Mouse (Mus musculus) MEL (cell line): ENCODE data around the gene Paqr5. TPM values are rescaled to one million over a fixed set of nuclear protein-coding genes. Genes with fewer than 3 reads are reported as not detected.

Experiments used
- DNase-seq: peaks from one replicate; pipeline ENCODE4 v3.0.0; 2011; ENCODE audit warnings: low read depth, low spot score
- H3K27ac ChIP-seq: 2 replicates; pipeline ENCODE4 v1.5.1; 2012; ENCODE audit warnings: low read depth, mild to moderate bottlenecking, control low read depth, low read length, moderate library complexity; ENCODE audit not compliant: control insufficient read depth
- H3K27me3 ChIP-seq, 2 experiments: fragments of 150-350 bp in 1 of 2; sonication (generic) in 1 of 2; 2 replicates each; pipeline ENCODE4 v1.6.1; 2012; ENCODE audit warnings: low read length in 2 of 2, mild to moderate bottlenecking in 2 of 2, improper control_type of control experiment in 1 of 2, moderate library complexity in 1 of 2; ENCODE audit not compliant: insufficient read depth in 2 of 2, control insufficient read depth in 1 of 2
- H3K36me3 ChIP-seq, 2 experiments: 2 replicates each; pipeline ENCODE4 v1.6.1; 2012 to 2014; ENCODE audit warnings: low read length in 2 of 2, improper control_type of control experiment in 1 of 2, inconsistent platforms in 1 of 2, mild to moderate bottlenecking in 1 of 2; ENCODE audit not compliant: insufficient read depth in 2 of 2, control insufficient read depth in 1 of 2
- H3K4me1 ChIP-seq, 2 experiments: fragments of 150-350 bp in 1 of 2; sonication (generic) in 1 of 2; 2 replicates each; pipeline ENCODE4 v1.6.1; 2012; ENCODE audit warnings: low read length in 2 of 2, improper control_type of control experiment in 1 of 2, mild to moderate bottlenecking in 1 of 2; ENCODE audit not compliant: insufficient read depth in 2 of 2, control insufficient read depth in 1 of 2
- H3K4me3 ChIP-seq, 2 experiments: fragments of 150-350 bp in 1 of 2; sonication (generic) in 1 of 2; 2 replicates each; pipeline ENCODE4 v1.5.1; 2012; ENCODE audit warnings: low read depth in 2 of 2, low read length in 2 of 2, mild to moderate bottlenecking in 2 of 2, moderate library complexity in 2 of 2, control low read depth in 1 of 2, improper control_type of control experiment in 1 of 2; ENCODE audit not compliant: control insufficient read depth in 1 of 2, insufficient read depth in 1 of 2
- H3K79me2 ChIP-seq: 2 replicates; pipeline ENCODE4 v1.6.1; 2012; ENCODE audit warnings: mild to moderate bottlenecking, low read length, moderate library complexity; ENCODE audit not compliant: control insufficient read depth, poor library complexity, insufficient read depth
- H3K9ac ChIP-seq: 2 replicates; pipeline ENCODE4 v1.6.1; 2012; ENCODE audit warnings: low read depth, mild to moderate bottlenecking, control low read depth, low read length, moderate library complexity; ENCODE audit not compliant: control insufficient read depth, poor library complexity, severe bottlenecking
- H3K9me3 ChIP-seq: fragments of 150-350 bp; sonication (generic); replicated peaks from 2 replicates; pipeline ENCODE4 v1.6.1; 2012; ENCODE audit warnings: mild to moderate bottlenecking, low read length, improper control_type of control experiment, moderate library complexity; ENCODE audit not compliant: insufficient read depth
- BHLHE40 ChIP-seq: IDR thresholded peaks from 2 replicates; pipeline ENCODE4 v1.6.1; 2012; ENCODE audit warnings: low read depth, mild to moderate bottlenecking, inconsistent platforms, low read length, improper control_type of control experiment, borderline replicate concordance
- CHD1 ChIP-seq: IDR thresholded peaks from 2 replicates; pipeline ENCODE4 v1.6.1; 2012; ENCODE audit warnings: low read depth, mild to moderate bottlenecking, inconsistent platforms, low read length, improper control_type of control experiment
- CTCF ChIP-seq, 3 experiments: IDR thresholded peaks in 2 of 3; conservative IDR thresholded peaks in 1 of 3; 2 replicates each; pipeline ENCODE4 v1.5.1; 2011 to 2012; ENCODE audit warnings: low read length in 3 of 3, low read depth in 2 of 3, mild to moderate bottlenecking in 2 of 3, improper control_type of control experiment in 1 of 3, inconsistent platforms in 1 of 3, mixed read lengths in 1 of 3, moderate library complexity in 1 of 3; ENCODE audit not compliant: control insufficient read depth in 1 of 3, insufficient read depth in 1 of 3, poor library complexity in 1 of 3, severe bottlenecking in 1 of 3
- JUND ChIP-seq: IDR thresholded peaks from 2 replicates; pipeline ENCODE4 v1.6.1; 2011; ENCODE audit warnings: low read depth, mild to moderate bottlenecking, improper control_type of control experiment, low read length
- MAFK ChIP-seq: IDR thresholded peaks from 2 replicates; pipeline ENCODE4 v1.6.1; 2011; ENCODE audit warnings: low read depth, mild to moderate bottlenecking, low read length, improper control_type of control experiment, borderline replicate concordance
- MYB ChIP-seq: IDR thresholded peaks from 2 replicates; pipeline ENCODE4 v1.6.1; 2011; ENCODE audit warnings: mild to moderate bottlenecking, low read depth, low read length, improper control_type of control experiment
- MYC ChIP-seq: IDR thresholded peaks from 2 replicates; pipeline ENCODE4 v1.6.1; 2011; ENCODE audit warnings: low read depth, mild to moderate bottlenecking, low read length, improper control_type of control experiment, moderate library complexity
- NELFE ChIP-seq: IDR thresholded peaks from 2 replicates; pipeline ENCODE4 v1.6.1; 2011; ENCODE audit warnings: low read depth, low read length, improper control_type of control experiment
- NRF1 ChIP-seq: IDR thresholded peaks from 2 replicates; pipeline ENCODE4 v1.6.1; 2014; ENCODE audit warnings: low read depth, mild to moderate bottlenecking, inconsistent platforms, low read length, improper control_type of control experiment, moderate library complexity; ENCODE audit not compliant: poor library complexity, insufficient read depth, severe bottlenecking
- POLR2AphosphoS2 ChIP-seq: IDR thresholded peaks from 2 replicates; pipeline ENCODE4 v1.6.1; 2011; ENCODE audit warnings: low read length, improper control_type of control experiment
- RAD21 ChIP-seq: IDR thresholded peaks from 2 replicates; pipeline ENCODE4 v1.6.1; 2011; ENCODE audit warnings: mild to moderate bottlenecking, low read depth, low read length, improper control_type of control experiment
- SMC3 ChIP-seq: IDR thresholded peaks from 2 replicates; pipeline ENCODE4 v1.6.1; 2011; ENCODE audit warnings: low read depth, low read length, improper control_type of control experiment
- TCF12 ChIP-seq: IDR thresholded peaks from 2 replicates; pipeline ENCODE4 v1.6.1; 2014; ENCODE audit warnings: low read depth, mild to moderate bottlenecking, inconsistent platforms, low read length, improper control_type of control experiment, moderate library complexity
- USF1 ChIP-seq: IDR thresholded peaks from 2 replicates; pipeline ENCODE4 v1.6.1; 2014; ENCODE audit warnings: low read depth, mild to moderate bottlenecking, inconsistent platforms, low read length, improper control_type of control experiment, moderate library complexity
- ZKSCAN1 ChIP-seq: IDR thresholded peaks from 2 replicates; pipeline ENCODE4 v1.6.1; 2012; ENCODE audit warnings: low read depth, mild to moderate bottlenecking, inconsistent platforms, low read length, improper control_type of control experiment, moderate library complexity
- ZMIZ1 ChIP-seq: IDR thresholded peaks from 2 replicates; pipeline ENCODE4 v1.6.1; 2012; ENCODE audit warnings: low read depth, mild to moderate bottlenecking, inconsistent platforms, low read length, improper control_type of control experiment, moderate library complexity
- polyA plus RNA-seq, 2 experiments: library from polyadenylated mRNA; stranded (reverse) in 1 of 2; unstranded in 1 of 2; fragments of >175 nt in 1 of 2; fragments of >200 nt in 1 of 2; gene quantifications; 2 replicates each; pipeline versions ENCODE4 v1.2.1 to v1.2.4; 2012; ENCODE audit warnings: low replicate concordance in 2 of 2, low read depth in 1 of 2; ENCODE audit not compliant: insufficient read length in 2 of 2, insufficient read depth in 1 of 2, missing spikeins in 1 of 2
- total RNA-seq: library from RNA; depleted of rRNA; stranded (reverse); fragments of 300-350 nt; gene quantifications from 2 replicates; pipeline ENCODE4 v1.2.3, GENCODE M21; 2012

Paqr5 gene
- total and polyA plus RNA-seq, 3 experiments = 0.04 TPM; not detected in 2

DNA sequence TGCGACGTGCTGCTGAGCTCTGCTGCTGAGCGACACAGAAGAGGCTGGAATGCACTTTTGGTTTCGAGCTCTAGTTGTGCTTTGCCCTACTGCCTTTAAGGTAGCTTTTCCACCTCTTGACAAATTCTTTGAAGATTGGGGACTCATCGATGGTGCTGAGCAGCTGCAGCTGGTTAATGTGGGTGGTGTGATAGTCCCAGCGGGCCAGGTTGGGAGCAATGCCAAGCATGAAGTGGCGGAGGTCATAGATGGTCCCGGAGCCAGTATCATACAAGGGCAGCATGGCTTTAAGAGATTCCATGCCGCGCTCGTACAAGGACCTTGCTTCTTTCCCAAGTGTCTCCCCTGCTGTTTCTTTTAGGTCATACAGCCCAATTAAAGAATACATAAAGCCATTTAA lies 33.3 kb upstream of the Paqr5 start:
- Histone ChIP-seq H3K4me3 (no peak overlapping the region), H3K27me3 (no peaks in the 10 kb centered on the region), H3K27ac (no peak overlapping the region), H3K9ac (no peak overlapping the region), H3K79me2 (no peaks in the 10 kb centered on the region), H3K9me3 (no peaks in the 10 kb centered on the region), H3K4me1 (no peaks in the 10 kb centered on the region), H3K36me3 (peaks cover 0 to 4% of the 10 kb centered on the region in 2 experiments; a peak in 1 of 4 replicates)
- TF ChIP-seq SMC3 (no peak), ZMIZ1 (no peak), TCF12 (no peak), NELFE (no peak), USF1 (no peak), CHD1 (no peak), NRF1 (no peak)
- no peak for DNase-seq

DNA sequence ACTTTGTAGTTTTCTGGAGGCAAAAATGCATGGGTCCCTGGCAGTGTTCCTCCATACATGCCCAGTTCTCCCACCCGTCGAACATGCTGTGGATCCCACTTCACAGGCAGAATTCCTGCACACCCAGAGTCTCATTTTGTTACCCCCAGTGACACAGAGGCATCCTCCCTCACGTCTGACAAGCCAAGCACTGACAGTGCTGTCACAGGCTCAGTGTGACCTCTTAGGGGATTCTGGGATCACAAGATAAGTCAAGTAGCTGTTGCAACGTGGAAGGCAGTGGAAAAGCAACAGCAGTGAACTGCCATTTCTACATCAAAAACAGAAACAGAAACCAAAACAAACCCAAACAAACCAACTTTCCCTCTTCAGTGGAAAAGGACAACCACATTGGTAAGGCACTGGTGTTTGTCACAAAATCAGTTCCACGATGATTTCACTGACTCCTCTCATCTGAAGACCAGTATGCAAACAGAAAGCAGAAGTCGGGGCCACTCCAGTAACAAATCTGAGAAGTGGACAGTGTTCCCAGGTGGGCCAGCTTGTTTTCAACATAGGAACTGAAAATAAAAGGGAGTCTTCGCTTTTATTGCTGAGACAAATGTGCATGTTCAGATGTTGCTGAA lies 31.3 kb upstream of the Paqr5 start:
- Histone ChIP-seq H3K4me1 (no peaks in the 10 kb centered on the region), H3K4me3 (no peak overlapping the region), H3K79me2 (no peaks in the 10 kb centered on the region), H3K27ac (no peak overlapping the region), H3K27me3 (no peaks in the 10 kb centered on the region), H3K36me3 (no peaks in the 10 kb centered on the region; a peak in 3 of 4 replicates), H3K9me3 (no peaks in the 10 kb centered on the region), H3K9ac (no peak overlapping the region)
- DNase-seq = no peak
- TF ChIP-seq CTCF (IDR thresholded peaks at IDR 0.05 in 2 of 3, conservative IDR thresholded peaks at IDR 0.05 in 1 of 3; ENCODE audit: control insufficient read depth in 1 of 3, insufficient read depth in 1 of 3, low read depth in 2 of 3, low read length in 3 of 3, poor library complexity in 1 of 3, severe bottlenecking in 1 of 3) (no peak), USF1 (no peak), ZKSCAN1 (no peak), TCF12 (no peak), MYB (no peak), RAD21 (no peak), MYC (no peak), SMC3 (no peak), BHLHE40 (no peak), JUND (no peak), CHD1 (no peak), POLR2AphosphoS2 (no peak), MAFK (no peak)
